Mouse (Mus musculus) heart, postnatal 25 days (tissue): ENCODE data around the gene Rnase9. TPM values are rescaled to one million over a fixed set of nuclear protein-coding genes. Genes with fewer than 3 reads are reported as not detected.

Experiments
- DNase-seq: peaks from one replicate; pipeline ENCODE4 v3.0.0; 2022; ENCODE audit warnings: low spot score
- intact Hi-C: fragments of 180-260 bp; cut with DNase I; formaldehyde crosslinking; loops from one replicate; pipeline ENCODE4 v1.15.1; 2025
- total RNA-seq, 2 experiments: library from RNA; stranded (reverse); gene quantifications; 2 replicates each; pipeline ENCODE4 v1.2.3; 2021

Rnase9 gene
- not detected for total RNA-seq

DNA sequence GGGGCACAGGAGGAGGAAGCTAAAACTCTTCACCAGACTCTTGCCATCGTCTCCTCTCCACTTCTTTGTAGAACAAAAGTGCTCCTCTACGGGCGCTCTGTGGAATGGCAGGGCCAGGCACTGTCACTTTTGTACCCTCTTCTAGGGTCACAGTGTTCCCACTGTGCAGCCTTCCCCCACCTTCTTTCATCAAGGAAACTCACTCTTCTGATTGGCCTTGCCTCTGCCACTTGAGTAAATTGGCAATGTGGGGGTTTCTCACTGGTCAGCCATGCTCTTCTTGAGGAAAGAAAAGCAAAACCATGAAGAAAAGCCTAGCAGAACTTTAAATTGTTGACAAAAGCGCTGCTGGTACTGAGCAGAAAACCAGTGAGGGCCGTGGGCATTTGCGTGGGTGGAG, at the start of gene Rnase9:
TSS of gene Rnase9 (minus strand) at position 101 of the 400 bp plus-strand sequence.
- intact Hi-C loops: no loop called here
- DNase-seq: no peak

- intact Hi-C loops: loop anchor here (2.0 kb wide), 1 partner anchor 283 kb away; the partner anchor contains the start of genes Ccnb1ip1 and Parp2
- peak; percentile 65 for DNase-seq
Observed at GRCm38 (mm10) chr14:51090077-51090781, 48.6 kb upstream of the Rnase9 start.

- no peak for DNase-seq
- intact Hi-C loops: loop anchor here (1.0 to 5.0 kb wide), 3 partner anchors 25 to 283 kb away; partner anchors contain the start of genes Ccnb1ip1 and Parp2
Observed at GRCm38 (mm10) chr14:51089674-51090076, 48.0 kb upstream of the Rnase9 start.

GRCm38 (mm10) chr14:51088970-51089673, 47.5 kb upstream of the Rnase9 start:
- DNase-seq: peak; percentile 92
- intact Hi-C loops: loop anchor here (1.0 to 5.0 kb wide), 2 partner anchors 25 to 162 kb away; no protein-coding TSS in a partner anchor

DNA sequence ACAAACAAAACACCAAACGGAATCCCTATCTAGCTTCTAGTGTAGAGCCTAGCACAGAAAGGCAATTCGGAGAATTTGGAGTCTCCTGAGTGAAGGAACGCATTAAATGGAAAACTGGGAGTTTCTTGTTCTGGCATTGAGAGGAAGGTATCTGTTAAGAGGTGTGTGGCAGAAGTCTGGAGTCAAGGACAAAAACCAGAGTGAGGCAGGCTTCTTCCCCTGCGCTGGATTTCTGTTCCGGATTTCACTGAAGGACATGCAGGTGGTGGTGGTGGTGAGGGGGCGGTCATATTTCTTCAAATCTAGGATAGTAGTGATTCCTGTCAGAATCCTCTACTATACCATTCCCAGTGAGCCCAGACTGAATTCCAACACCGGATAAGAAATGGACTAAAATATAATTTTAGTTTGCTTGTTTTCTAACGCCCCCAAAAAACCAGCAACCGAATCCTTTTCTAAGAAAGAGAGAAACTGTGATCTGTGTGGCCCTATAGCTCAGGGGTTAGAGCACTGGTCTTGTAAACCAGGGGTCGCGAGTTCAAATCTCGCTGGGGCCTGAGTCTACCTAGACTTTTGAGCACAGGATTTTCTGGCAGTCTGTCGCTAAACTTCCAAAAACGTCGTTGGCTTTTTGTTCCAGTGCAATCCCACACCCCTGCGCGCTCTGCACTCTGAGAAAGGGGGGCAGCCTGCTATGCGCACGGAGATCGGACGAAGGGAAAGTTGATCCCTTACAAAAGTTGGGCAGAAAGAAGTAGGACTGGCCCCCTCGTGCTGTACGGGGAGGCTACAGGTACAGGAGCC, 46.7 kb upstream of the Rnase9 start:
- DNase-seq: peak; percentile 65
- intact Hi-C loops: loop anchor here (5.0 kb wide), 1 partner anchor 161 kb away; no protein-coding TSS in a partner anchor

DNA sequence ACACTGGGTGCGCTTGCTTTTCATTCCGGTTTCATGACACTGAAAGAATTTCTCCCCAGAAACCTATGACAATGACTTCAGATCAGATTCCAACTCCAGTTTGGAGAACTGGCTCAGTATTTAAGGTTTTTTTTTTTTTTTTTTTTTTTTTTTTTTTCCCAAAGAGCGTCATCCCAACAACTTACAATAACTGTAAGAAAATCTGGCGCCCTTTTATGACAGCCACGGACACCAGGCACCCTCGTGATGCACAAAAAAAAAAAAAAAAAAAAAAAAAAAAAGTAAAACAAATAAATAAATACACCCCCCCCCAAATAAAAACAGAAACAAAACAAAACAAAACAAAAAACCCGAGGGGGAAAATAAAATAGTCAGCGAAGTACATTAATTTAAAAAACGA, 46.1 kb upstream of the Rnase9 start:
- intact Hi-C loops: loop anchor here (5.0 kb wide), 1 partner anchor 160 kb away; no protein-coding TSS in a partner anchor

GRCm38 (mm10) chr14:51085911-51086310, 44.2 kb upstream of the Rnase9 start:
- no peak for DNase-seq
- intact Hi-C loops: loop anchor here (5.0 kb wide), 1 partner anchor 159 kb away; no protein-coding TSS in a partner anchor

More for the DNA sequence above, 46.1 kb upstream of the Rnase9 start:
- no peak for DNase-seq

DNA sequence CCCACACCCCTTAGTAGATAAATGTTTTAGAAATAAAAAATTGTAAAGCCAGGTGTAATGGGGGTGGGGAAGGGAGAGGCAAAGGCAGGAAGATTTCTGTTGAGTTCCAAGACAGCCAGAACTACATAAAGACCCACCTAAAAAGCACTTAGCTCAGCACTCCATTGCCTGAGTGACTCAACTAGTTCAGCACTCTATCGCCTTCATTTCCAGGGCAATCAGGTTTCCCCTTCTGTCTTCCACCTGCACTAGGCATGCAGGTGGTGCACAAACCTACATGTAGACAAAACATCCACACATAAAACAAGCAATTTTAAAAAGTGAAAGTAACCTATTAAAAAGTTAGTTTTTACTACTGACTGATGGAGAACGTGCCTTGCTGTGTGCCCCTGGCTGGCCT, 43.4 kb upstream of the Rnase9 start:
- intact Hi-C loops: loop anchor here (5.0 kb wide), 1 partner anchor 158 kb away; no protein-coding TSS in a partner anchor
- DNase-seq: no peak

GRCm38 (mm10) chr14:51083805-51084204, 42.1 kb upstream of the Rnase9 start:
- no peak for DNase-seq
- intact Hi-C loops: no loop called here

- no peak for DNase-seq
- intact Hi-C loops: no loop called here
Observed at GRCm38 (mm10) chr14:51082599-51083581, 41.2 kb upstream of the Rnase9 start.

DNA sequence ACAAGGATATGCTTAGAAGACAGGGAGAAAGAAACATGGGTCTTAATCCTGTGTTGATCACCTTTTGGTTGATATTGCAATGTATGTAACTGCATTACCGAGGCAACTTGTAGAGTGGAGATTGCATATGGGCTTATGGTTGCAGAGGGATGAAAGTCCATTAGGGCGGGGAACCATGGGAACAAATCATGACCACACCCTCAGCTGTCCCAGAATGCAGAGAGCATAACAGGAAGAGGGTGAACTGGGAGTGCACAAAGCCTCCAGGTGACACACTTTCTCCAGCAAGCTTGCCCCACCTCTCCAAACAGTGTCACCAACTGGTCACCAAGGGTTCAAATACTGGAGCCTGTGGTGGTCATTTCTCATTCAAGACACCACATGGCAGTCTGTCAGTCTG, 39.4 kb upstream of the Rnase9 start:
- intact Hi-C loops: no loop called here
- DNase-seq: no peak

DNA sequence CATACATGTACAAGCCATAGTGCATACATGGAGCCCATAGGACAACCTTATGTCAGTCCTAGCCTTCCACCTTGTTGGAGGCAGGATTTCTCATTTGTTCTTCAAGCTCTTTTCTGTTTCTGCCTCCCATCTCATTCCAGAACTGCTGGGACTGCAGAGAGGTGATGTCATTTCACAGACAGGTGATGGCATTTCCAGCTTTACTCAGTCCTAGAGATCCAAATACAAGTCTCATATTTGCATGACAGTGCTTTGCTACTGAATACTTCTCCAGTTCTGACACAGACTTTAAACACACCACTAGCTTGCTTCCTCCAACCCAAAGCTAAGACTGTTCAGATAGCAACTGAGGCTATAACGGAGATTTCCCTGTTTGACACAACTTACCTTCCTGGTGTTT, 37.5 kb upstream of the Rnase9 start:
- DNase-seq: no peak
- intact Hi-C loops: no loop called here

GRCm38 (mm10) chr14:51074335-51074734, 32.7 kb upstream of the Rnase9 start, which contains the start of gene Olfr750:
TSS of gene Olfr750 (minus strand) at chr14:51074435.
- intact Hi-C loops: no loop called here
- no peak for DNase-seq

DNA sequence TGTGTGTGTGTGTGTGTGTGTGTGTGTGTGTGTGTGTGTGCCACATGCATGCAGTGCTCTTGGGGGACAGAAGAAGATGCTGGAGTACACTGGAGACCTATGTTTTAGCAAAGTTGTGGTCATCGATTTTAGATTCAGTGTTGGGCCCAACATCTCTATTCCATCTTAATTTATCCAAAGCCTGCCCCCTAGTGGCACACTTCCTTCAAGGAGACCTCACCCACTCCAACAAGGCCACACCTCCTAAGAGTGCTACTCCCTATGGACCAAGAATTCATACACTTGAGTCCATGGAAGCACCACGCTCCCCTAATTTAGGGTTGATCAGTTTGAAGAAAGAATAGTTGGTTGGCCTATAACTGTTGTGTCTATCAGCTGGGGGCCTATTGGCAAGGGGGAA, 27.9 kb upstream of the Rnase9 start:
- intact Hi-C loops: no loop called here
- DNase-seq: no peak

- intact Hi-C loops: no loop called here
- DNase-seq: no peak
Observed at GRCm38 (mm10) chr14:51068956-51069355, 27.3 kb upstream of the Rnase9 start.

- DNase-seq: no peak
- intact Hi-C loops: loop anchor here (1.0 to 5.0 kb wide), 2 partner anchors 34 to 128 kb away; partner anchors contain the start of genes Pip4p1 and Pnp
Observed at GRCm38 (mm10) chr14:51060761-51061160, 19.1 kb upstream of the Rnase9 start.

- DNase-seq: no peak
- intact Hi-C loops: no loop called here
Observed at GRCm38 (mm10) chr14:51057401-51057831, 15.7 kb upstream of the Rnase9 start, which contains the start of gene Rnase12. TSS of gene Rnase12 (minus strand) at chr14:51057661.
